Mouse (Mus musculus): ENCODE results near the gene Raver2. TPM values are rescaled to one million over a fixed set of nuclear protein-coding genes. Genes with fewer than 3 reads are reported as not detected.

Gene Raver2
- total RNA-seq, 2 experiments from 2014 or later: 9.7 to 10.7 TPM

Other genes starting within 250 kb of the Raver2 start
- gene Gm10577, start 48.3 kb upstream of the Raver2 start, total RNA-seq (2021): not detected
- 100 to 1,000 TPM; 108 to 117 TPM for gene Jak1, start 196.3 kb downstream of the Raver2 start, total RNA-seq (2021)